Mouse (Mus musculus) liver, adult 2 months (tissue): ENCODE measurements around the gene Brinp3. TPM values are rescaled to one million over a fixed set of nuclear protein-coding genes. Genes with fewer than 3 reads are reported as not detected.

Source experiments
- DNase-seq: peaks from one replicate; pipeline ENCODE4 v3.0.0-alpha.2; 2011; ENCODE audit warnings: low read depth, low spot score; ENCODE audit errors: extremely low read depth
- H3K27ac ChIP-seq: fragments of 200-500 bp; replicated peaks from 2 replicates; pipeline ENCODE4 v1.5.1; 2012; ENCODE audit warnings: low read depth, mild to moderate bottlenecking, control low read depth, inconsistent platforms, low read length; ENCODE audit not compliant: insufficient read depth
- H3K27me3 ChIP-seq: fragments of 200-500 bp; 2 replicates; pipeline ENCODE4 v1.6.1; 2012; ENCODE audit warnings: mild to moderate bottlenecking, moderate library complexity, low read length, inconsistent platforms; ENCODE audit not compliant: control insufficient read depth, insufficient read depth
- H3K36me3 ChIP-seq: fragments of 200-500 bp; 2 replicates; pipeline ENCODE4 v1.6.1; 2012; ENCODE audit warnings: low read length, inconsistent platforms; ENCODE audit not compliant: control insufficient read depth, insufficient read depth
- H3K4me1 ChIP-seq: fragments of 200-500 bp; 2 replicates; pipeline ENCODE4 v1.6.1; 2011; ENCODE audit warnings: low read length; ENCODE audit not compliant: control insufficient read depth, insufficient read depth
- H3K4me3 ChIP-seq: fragments of 200-500 bp; 2 replicates; pipeline ENCODE4 v1.5.1; 2011; ENCODE audit warnings: low read depth, mild to moderate bottlenecking, control low read depth, low read length, moderate library complexity; ENCODE audit not compliant: insufficient read depth
- H3K79me2 ChIP-seq: fragments of 200-500 bp; 2 replicates; pipeline ENCODE4 v1.6.1; 2012; ENCODE audit warnings: inconsistent platforms, mild to moderate bottlenecking, low read length, moderate library complexity; ENCODE audit not compliant: control insufficient read depth, insufficient read depth
- H3K9ac ChIP-seq: fragments of 200-500 bp; 2 replicates; pipeline ENCODE4 v1.6.1; 2012; ENCODE audit warnings: low read depth, mild to moderate bottlenecking, control low read depth, inconsistent platforms, low read length
- CTCF ChIP-seq: fragments of 200-500 bp; IDR thresholded peaks from 2 replicates; pipeline ENCODE4 v1.5.1; 2011; ENCODE audit warnings: low read depth, low read length, control low read depth
- POLR2A ChIP-seq: fragments of 200-500 bp; IDR thresholded peaks from 2 replicates; pipeline ENCODE4 v1.6.1; 2011; ENCODE audit warnings: low read length, control low read depth; ENCODE audit not compliant: insufficient read depth; ENCODE audit errors: extremely low read depth
- WGBS: fragments of 180-500 bp; shearing (Covaris S2); methylation state at CpG from one replicate; pipeline ENCODE4 v1.1.7; 2018; 5-methylcytosine and 5-hydroxymethylcytosine counted together
- polyA plus RNA-seq: library from polyadenylated mRNA; depleted of rRNA; stranded (reverse); fragments of >200 nt; gene quantifications from 2 replicates; pipeline ENCODE4 v1.2.3, GENCODE M21; 2012; rRNA removed
- total RNA-seq: library from RNA; depleted of rRNA; stranded (reverse); fragments of >200 nt; gene quantifications from 2 replicates; pipeline ENCODE4 v1.2.3, GENCODE M21; 2014; rRNA removed

The Brinp3 gene
- total RNA-seq: not detected in 2 replicates
- not detected in 2 replicates for polyA plus RNA-seq

DNA sequence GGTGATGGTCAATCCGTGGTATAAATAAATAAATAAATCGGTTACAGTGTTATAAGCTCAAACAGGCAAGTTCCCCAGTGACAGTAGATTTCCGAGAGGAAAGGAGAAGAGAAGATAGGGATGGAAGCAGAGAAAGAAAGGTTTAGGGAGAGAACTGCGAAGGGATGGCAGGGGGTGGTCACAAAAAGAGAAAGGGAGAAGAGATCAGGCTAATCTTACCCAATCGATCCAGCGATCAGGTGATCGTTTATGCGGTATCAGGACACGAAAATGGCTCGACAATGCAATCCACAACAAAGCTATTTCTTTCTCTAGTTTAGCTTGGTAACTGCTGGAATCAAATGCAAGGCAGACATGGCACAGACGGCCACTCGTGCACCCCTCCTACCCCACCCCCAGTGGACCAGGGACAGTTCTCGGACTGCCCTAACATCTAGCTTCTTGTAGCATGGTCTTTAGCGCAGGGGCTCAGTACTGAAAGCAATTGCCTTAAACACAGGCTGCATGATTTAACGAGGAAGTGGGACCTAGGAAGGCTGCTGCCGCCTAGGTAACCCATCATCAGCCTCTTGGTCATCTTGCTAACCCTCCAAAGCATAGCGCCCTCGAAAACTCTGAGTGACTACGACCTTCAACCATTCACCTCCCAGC is at the start of gene Brinp3:
Gene Brinp3 (plus strand): TSS at position 80 of the 651 bp plus-strand sequence.
- Histone ChIP-seq H3K27me3 (peaks cover 5% of the 10 kb centered on the region; the same call in 1 of the 2 replicates), H3K79me2 (no peaks in the 10 kb centered on the region), H3K4me1 (no peaks in the 10 kb centered on the region; the same call in 1 of the 2 replicates), H3K36me3 (no peaks in the 10 kb centered on the region), H3K27ac (no peak within 1 kb of the TSS), H3K9ac (no peak within 1 kb of the TSS), H3K4me3 (peak within 1 kb of the TSS; percentile 43)
- 3% methylated on average over 19 of the region's 19 CpGs for WGBS
- peak; percentile 28 for DNase-seq
- TF ChIP-seq CTCF: no peak
- no peak for TF ChIP-seq POLR2A

DNA sequence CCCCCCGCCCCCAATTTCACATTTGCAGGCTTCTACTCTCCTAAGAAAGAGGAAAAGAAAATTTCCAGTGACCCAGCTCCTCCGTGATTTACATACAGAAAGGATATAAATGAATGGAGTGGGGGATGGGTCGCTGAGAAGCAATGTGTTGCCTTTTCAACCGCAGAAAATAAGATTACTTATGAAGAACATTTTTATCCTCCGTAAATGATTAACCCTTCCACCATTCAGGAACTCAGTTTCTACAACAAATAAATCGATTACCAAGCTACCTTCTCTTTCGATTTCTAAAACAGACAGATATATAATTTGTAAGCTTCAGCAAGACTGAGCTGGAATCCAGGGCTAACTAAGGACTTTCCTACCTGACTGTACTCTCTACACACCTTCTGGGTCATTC is 339 bp upstream of the Brinp3 start:
- Histone ChIP-seq H3K27ac (no peak overlapping the region), H3K4me3 (no peak overlapping the region), H3K36me3 (no peaks in the 10 kb centered on the region), H3K79me2 (no peaks in the 10 kb centered on the region), H3K27me3 (peaks cover 5% of the 10 kb centered on the region; the same call in 1 of the 2 replicates), H3K9ac (no peak overlapping the region), H3K4me1 (no peaks in the 10 kb centered on the region; the same call in 1 of the 2 replicates)
- 11% methylated on average over 7 of the region's 7 CpGs for WGBS
- TF ChIP-seq POLR2A: no peak
- no peak for TF ChIP-seq CTCF
- DNase-seq: peak; percentile 55

DNA sequence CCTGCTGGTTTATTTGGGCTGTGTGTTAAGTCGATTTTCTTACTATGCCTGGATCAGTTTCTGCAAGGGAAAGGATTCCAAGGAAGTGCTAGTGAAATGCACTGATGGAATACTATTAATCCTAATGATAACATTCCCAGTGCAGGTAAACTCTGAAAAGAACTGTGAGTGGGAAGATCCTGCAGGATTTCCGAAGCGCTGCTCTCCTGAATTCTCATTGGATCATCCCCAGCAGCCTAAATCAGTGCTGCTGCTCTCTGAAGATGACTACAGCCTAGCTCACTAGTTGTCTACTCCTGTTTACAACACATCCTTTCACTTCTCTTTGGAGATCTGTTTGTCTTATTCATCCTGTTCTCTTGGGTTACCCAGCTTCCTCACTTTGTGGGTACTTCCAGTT is 826 bp downstream of the Brinp3 start:
- no peak for DNase-seq
- H3K9ac ChIP-seq: no peak overlapping the region
- H3K27ac ChIP-seq: no peak overlapping the region
- 3% methylated on average over 3 of the region's 3 CpGs for WGBS
- no peak for TF ChIP-seq POLR2A
- TF ChIP-seq CTCF: no peak
- H3K36me3 ChIP-seq: no peaks in the 10 kb centered on the region
- H3K27me3 ChIP-seq: peaks cover 5% of the 10 kb centered on the region; the same call in 1 of the 2 replicates
- H3K79me2 ChIP-seq: no peaks in the 10 kb centered on the region
- no peaks in the 10 kb centered on the region; the same call in 1 of the 2 replicates for H3K4me1 ChIP-seq
- H3K4me3 ChIP-seq: no peak overlapping the region

- Histone ChIP-seq H3K4me1 (no peaks in the 10 kb centered on the region; the same call in 1 of the 2 replicates), H3K36me3 (no peaks in the 10 kb centered on the region), H3K27me3 (peaks cover 5% of the 10 kb centered on the region; the same call in 1 of the 2 replicates), H3K9ac (no peak overlapping the region), H3K4me3 (no peak overlapping the region), H3K79me2 (no peaks in the 10 kb centered on the region), H3K27ac (no peak overlapping the region)
- peak; percentile 5 for DNase-seq
- no peak for TF ChIP-seq POLR2A
- no peak for TF ChIP-seq CTCF
- under 1% methylated on average over 28 of the region's 28 CpGs for WGBS
Measured at GRCm38 (mm10) chr1:146497381-146498081, 3.0 kb downstream of the Brinp3 start.

- Histone ChIP-seq H3K27ac (no peak overlapping the region), H3K27me3 (peaks cover 5% of the 10 kb centered on the region; the same call in 1 of the 2 replicates), H3K9ac (no peak overlapping the region), H3K79me2 (no peaks in the 10 kb centered on the region), H3K36me3 (no peaks in the 10 kb centered on the region), H3K4me1 (no peaks in the 10 kb centered on the region; the same call in 1 of the 2 replicates), H3K4me3 (no peak overlapping the region)
- TF ChIP-seq CTCF: no peak
- no peak for TF ChIP-seq POLR2A
- WGBS: under 1% methylated on average over 16 of the region's 16 CpGs
- DNase-seq: no peak
Measured at GRCm38 (mm10) chr1:146498085-146498779, 3.7 kb downstream of the Brinp3 start.
